Mouse (Mus musculus) C2C12 (cell line): ENCODE data around the gene Tmem41b. TPM values are rescaled to one million over a fixed set of nuclear protein-coding genes. Genes with fewer than 3 reads are reported as not detected.
"Not testable (repeated sequence)": the region's sequence is repeated elsewhere in the genome, so short reads cannot be mapped to it uniquely, and the experiment has no call there.

Source experiments
- H3K27me3 ChIP-seq: one replicate; pipeline ENCODE4 v1.6.1; 2011; ENCODE audit not compliant: control insufficient read depth, insufficient read depth, insufficient read length
- H3K36me3 ChIP-seq: one replicate; pipeline ENCODE4 v1.6.1; 2011; ENCODE audit not compliant: control insufficient read depth, insufficient read depth
- H3K4me3 ChIP-seq: one replicate; pipeline ENCODE4 v1.5.1; 2011; ENCODE audit warnings: mild to moderate bottlenecking, control low read depth; ENCODE audit not compliant: poor library complexity, insufficient read depth, severe bottlenecking
- H3K79me2 ChIP-seq: one replicate; pipeline ENCODE4 v1.6.1; 2011; ENCODE audit not compliant: control insufficient read depth, insufficient read depth
- H3K79me3 ChIP-seq: one replicate; pipeline ENCODE4 v1.6.1; 2011; ENCODE audit warnings: low read depth, control low read depth
- H3ac ChIP-seq: one replicate; pipeline ENCODE3; 2011; ENCODE audit warnings: low read depth; ENCODE audit not compliant: control insufficient read depth, insufficient read length
- CEBPB ChIP-seq: IDR thresholded peaks from one replicate; pipeline ENCODE4 v1.6.1; 2011; ENCODE audit warnings: low read depth, mild to moderate bottlenecking, control low read depth, moderate library complexity
- CTCF ChIP-seq: IDR thresholded peaks from one replicate; pipeline ENCODE4 v1.5.1; 2011; ENCODE audit not compliant: control insufficient read depth, insufficient read depth, insufficient read length
- FOSL1 ChIP-seq: IDR thresholded peaks from one replicate; pipeline ENCODE4 v1.8.0; 2011; ENCODE audit warnings: mild to moderate bottlenecking, low read length; ENCODE audit not compliant: poor library complexity, insufficient read depth, severe bottlenecking
- MAX ChIP-seq: IDR thresholded peaks from one replicate; pipeline ENCODE4 v1.6.1; 2011; ENCODE audit warnings: mild to moderate bottlenecking, control low read depth
- MYOD1 ChIP-seq: IDR thresholded peaks from one replicate; pipeline ENCODE4 v1.6.1; 2011; ENCODE audit warnings: low read depth; ENCODE audit not compliant: control insufficient read depth, insufficient read length
- MYOG ChIP-seq: IDR thresholded peaks from one replicate; pipeline ENCODE4 v1.6.1; 2011; ENCODE audit not compliant: control insufficient read depth, insufficient read length; ENCODE audit errors: extremely low read depth
- USF1 ChIP-seq: IDR thresholded peaks from one replicate; pipeline ENCODE4 v1.6.1; 2011; ENCODE audit warnings: low read depth, mild to moderate bottlenecking, control low read depth, moderate library complexity
- long read RNA-seq, 2 experiments: library from polyadenylated mRNA; unstranded; transcript quantifications; one replicate each; pipeline ENCODE4 v2.0.0; 2019 to 2020
- polyA plus RNA-seq: library from polyadenylated mRNA; unstranded; fragments of >200 nt; fragmentation: generic; extraction: Trizol; gene quantifications from one replicate; pipeline ENCODE4 v1.2.1, GENCODE M21; 2012; ENCODE audit warnings: missing spikeins

The Tmem41b gene
- 40.5 TPM for polyA plus RNA-seq
- long read RNA-seq, experiment 1, transcript Tmem41b-201 (7 exons, 3,840 nt), result major isoform, 42 of 44 reads
- long read RNA-seq, experiment 1, partial matches to known transcripts, result 1 of 44 reads
- long read RNA-seq, experiment 1, other reads (novel, unspliced or antisense), result 1 of 44 reads
- long read RNA-seq, experiment 2, transcript Tmem41b-201 (7 exons, 3,840 nt), result major isoform, 154 of 169 reads
- long read RNA-seq, experiment 2, partial matches to known transcripts, result 3 of 169 reads
- long read RNA-seq, experiment 2, other reads (novel, unspliced or antisense), result 12 of 169 reads

DNA sequence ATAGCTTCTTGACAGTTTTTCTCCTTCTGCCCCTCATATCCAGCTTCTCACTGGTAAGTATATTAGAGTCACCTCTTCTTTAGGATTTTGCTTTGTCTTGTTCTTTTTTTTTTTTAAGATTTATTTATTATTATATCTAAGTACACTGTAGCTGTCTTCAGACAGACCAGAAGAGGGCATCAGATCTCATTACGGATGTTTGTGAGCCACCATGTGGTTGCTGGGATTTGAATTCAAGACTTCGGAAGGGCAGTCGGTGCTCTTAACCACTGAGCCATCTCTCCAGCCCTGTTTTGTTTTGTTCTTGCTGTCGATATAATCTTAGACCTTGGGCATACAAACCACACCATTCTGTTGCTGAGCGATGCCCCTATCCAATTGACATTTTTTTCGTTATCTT is at the start of gene Tmem41b:
Tmem41b (minus strand) TSS at position 155 of the 400 bp plus-strand sequence.
- H3K79me2 ChIP-seq, result peaks cover 24% of the 10 kb centered on the region
- not testable (repeated sequence) for H3K36me3 ChIP-seq, H3K27me3 ChIP-seq
- H3ac ChIP-seq, result peak within 1 kb of the TSS; percentile 50
- peak within 1 kb of the TSS; percentile 57 for H3K4me3 ChIP-seq
- peaks cover 17% of the 10 kb centered on the region for H3K79me3 ChIP-seq
- peak; percentile 46 for TF ChIP-seq MAX

GRCm38 (mm10) chr7:110030342-110030741 is 43.6 kb upstream of the Tmem41b start:
- peaks cover 81% of the 10 kb centered on the region for H3K36me3 ChIP-seq

DNA sequence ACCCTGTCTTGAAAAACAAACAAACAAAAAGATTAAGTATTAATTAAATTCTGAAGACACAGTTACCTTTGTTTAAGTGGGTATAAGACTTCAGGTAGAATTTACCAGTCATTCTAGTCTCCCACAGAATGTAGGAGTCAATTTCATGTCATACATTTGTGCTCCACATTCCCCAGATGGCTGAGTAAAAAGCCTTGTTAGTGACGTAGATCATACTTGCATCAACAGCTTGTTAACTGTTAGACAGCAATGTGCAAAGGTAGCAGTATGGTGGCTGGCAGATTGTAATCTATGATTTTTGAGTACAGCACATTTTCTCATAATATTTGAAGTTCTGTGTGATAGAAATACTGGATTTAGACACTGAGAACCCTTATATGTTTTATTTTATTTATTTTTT is 42.1 kb upstream of the Tmem41b start:
- H3ac ChIP-seq, result no peak overlapping the region
- peaks cover 100% of the 10 kb centered on the region for H3K79me2 ChIP-seq
- H3K36me3 ChIP-seq, result peaks cover 75% of the 10 kb centered on the region
- no peak overlapping the region for H3K4me3 ChIP-seq
- H3K27me3 ChIP-seq, result no peaks in the 10 kb centered on the region
- no peak for TF ChIP-seq MYOD1
- TF ChIP-seq MAX, result no peak
- TF ChIP-seq CTCF, result no peak
- no peak for TF ChIP-seq CEBPB
- no peak for TF ChIP-seq MYOG
- TF ChIP-seq FOSL1, result no peak
- TF ChIP-seq USF1, result no peak
- H3K79me3 ChIP-seq, result peaks cover 94% of the 10 kb centered on the region

More at GRCm38 (mm10) chr7:110030342-110030741, 43.6 kb upstream of the Tmem41b start:
- H3K4me3 ChIP-seq, result no peak overlapping the region
- H3ac ChIP-seq, result no peak overlapping the region
- H3K79me2 ChIP-seq, result peaks cover 100% of the 10 kb centered on the region
- no peaks in the 10 kb centered on the region for H3K27me3 ChIP-seq
- TF ChIP-seq MAX (no peak), FOSL1 (no peak), MYOD1 (no peak), USF1 (no peak), MYOG (no peak), CEBPB (no peak), CTCF (no peak)
- peaks cover 93% of the 10 kb centered on the region for H3K79me3 ChIP-seq

DNA sequence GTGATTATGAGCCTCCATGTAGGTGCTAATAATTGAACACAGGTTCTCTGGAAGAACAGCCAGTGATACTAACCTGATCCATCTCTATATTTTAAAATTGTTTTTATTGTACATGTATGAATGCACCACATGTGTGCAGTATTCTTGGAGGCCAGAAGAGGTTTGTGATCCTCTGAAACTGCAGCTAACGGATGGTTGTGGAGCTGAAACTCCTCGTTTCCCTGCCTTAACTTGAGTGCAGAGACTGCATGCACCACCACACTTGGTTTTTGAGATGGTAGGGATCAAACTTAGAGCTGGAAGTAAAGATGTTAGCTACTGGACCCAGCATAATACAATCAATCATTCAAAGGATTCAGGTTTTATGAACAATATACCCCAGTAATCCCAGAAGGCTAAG is 39.9 kb upstream of the Tmem41b start:
- Histone ChIP-seq H3K79me2 (peaks cover 100% of the 10 kb centered on the region), H3K36me3 (peaks cover 66% of the 10 kb centered on the region), H3K4me3 (no peak overlapping the region), H3K79me3 (peaks cover 98% of the 10 kb centered on the region), H3K27me3 (no peaks in the 10 kb centered on the region), H3ac (no peak overlapping the region)
- TF ChIP-seq FOSL1 (no peak), CEBPB (no peak), MYOD1 (no peak), CTCF (no peak), MAX (no peak), MYOG (no peak), USF1 (no peak)

DNA sequence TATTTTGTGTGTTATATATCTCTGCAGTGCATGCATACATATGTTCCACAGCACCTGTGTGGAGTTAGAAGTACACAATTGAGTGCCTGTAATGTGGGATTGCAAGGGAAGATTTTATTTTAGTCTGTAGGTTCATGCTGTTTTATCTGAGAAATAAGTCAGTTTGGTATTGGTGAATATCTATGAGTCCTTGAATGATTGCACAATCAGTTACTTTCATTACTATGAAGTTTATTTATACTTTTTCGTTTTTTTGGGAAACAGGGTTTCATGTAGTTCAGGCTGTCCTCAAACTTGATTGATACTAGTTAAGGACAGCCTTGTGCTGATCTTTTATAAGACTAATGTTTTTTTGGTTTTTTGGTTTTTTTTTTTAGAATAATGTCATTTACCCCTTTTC is 36.8 kb upstream of the Tmem41b start:
- Histone ChIP-seq H3K79me2 (peaks cover 100% of the 10 kb centered on the region), H3K79me3 (peaks cover 99% of the 10 kb centered on the region), H3ac (no peak overlapping the region), H3K27me3 (no peaks in the 10 kb centered on the region), H3K36me3 (peaks cover 52% of the 10 kb centered on the region), H3K4me3 (no peak overlapping the region)
- TF ChIP-seq CTCF (no peak), MYOG (no peak), USF1 (no peak), MAX (no peak), CEBPB (peak; percentile 63), FOSL1 (no peak)

- H3K79me3 ChIP-seq, result peaks cover 57% of the 10 kb centered on the region
- no peaks in the 10 kb centered on the region for H3K27me3 ChIP-seq
- peaks cover 58% of the 10 kb centered on the region for H3K79me2 ChIP-seq
- H3K4me3 ChIP-seq, result peak overlapping the region; percentile 94
- TF ChIP-seq MYOD1 (no peak), CTCF (no peak), USF1 (no peak), CEBPB (no peak), MYOG (no peak), FOSL1 (no peak), MAX (no peak)
- H3K36me3 ChIP-seq, result peaks cover 23% of the 10 kb centered on the region
- peak overlapping the region; percentile 94 for H3ac ChIP-seq
Observed at GRCm38 (mm10) chr7:110018631-110019482, 32.1 kb upstream of the Tmem41b start.
